Mouse (Mus musculus): Measurements from ENCODE around the gene Armc7.
"Not testable (repeated sequence)": the region's sequence is repeated elsewhere in the genome, so short reads cannot be mapped to it uniquely, and the experiment has no call there.

Gene Armc7

DNA sequence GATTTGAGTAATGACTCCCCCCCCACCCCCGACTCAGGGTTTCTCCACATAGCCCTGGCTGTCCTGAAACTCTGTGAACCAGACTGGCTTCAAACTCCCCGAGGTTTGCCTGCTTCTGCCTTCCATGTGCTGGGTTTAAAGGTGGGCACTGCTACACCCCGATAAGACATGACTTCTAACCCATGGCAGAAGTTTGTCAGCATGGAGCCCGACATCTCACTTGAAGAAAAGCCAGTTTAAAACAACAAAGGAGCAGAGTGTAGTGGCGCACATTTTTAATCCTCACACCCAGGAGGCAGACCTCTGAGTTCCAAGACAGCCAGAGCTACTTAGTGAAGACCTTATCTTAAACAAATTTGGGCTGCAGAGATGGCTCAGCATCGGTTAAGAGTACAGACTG, 16.9 kb downstream of the Armc7 start:
- DNase-seq: no peak

DNA sequence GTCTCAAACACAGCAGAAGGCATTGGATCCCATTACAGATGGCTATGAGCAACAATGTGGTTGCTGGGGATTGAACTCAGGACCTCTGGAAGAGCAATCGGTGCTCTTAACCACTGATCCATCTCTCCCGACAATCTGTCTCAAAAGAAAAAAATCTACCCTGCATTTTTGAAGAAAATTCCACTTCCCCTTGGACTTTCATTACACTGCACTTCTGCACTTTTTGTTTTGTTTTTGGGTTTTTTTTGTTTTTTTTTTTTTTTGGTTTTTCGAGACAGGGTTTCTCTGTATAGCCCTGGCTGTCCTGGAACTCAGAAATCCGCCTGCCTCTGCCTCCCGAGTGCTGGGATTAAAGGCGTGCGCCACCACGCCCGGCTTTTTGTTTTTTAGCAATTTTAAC, 21.1 kb downstream of the Armc7 start:
- not testable (repeated sequence) for DNase-seq

GRCm38 (mm10) chr11:115502636-115503035, 27.2 kb downstream of the Armc7 start:
- DNase-seq: no peak

GRCm38 (mm10) chr11:115506586-115506985, 31.1 kb downstream of the Armc7 start:
- no peak for DNase-seq

GRCm38 (mm10) chr11:115508061-115508460, 32.6 kb downstream of the Armc7 start:
- no peak for DNase-seq

DNA sequence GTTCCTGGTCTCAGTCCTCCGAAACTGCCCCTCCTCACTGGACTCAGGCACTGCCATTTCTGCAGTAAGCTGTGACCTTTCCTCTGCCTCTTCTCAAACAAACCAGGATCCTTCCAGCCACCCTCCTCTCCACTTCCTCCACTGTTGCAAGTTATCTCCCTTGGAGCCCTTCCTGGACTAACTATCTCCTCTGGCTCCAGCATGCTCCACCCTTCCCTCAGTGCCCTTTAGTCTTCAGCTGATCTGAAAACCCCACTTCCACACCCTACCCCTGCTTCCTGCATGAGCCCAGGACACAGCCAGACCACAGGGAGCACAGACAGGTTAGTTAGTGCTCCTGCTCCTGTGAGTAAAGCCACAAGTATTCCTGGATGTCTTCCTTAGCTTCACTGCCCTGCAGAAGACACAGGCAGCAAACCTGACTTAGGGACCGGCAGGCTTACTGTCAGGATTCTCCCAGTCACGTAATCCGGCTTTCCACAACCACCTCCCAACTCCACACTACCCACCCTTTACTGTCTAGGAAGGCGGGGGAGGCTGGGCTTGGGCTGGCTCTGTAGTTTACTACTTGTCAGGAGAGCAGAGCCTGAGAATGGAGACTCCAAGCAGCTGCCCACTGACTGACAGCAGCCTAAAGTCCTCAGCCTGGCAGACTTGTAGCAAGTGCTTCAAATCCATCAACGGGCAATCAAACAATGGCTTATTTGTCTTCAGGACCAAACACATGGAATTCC, 34.5 kb downstream of the Armc7 start:
- DNase-seq: no peak

GRCm38 (mm10) chr11:115510507-115510888, 35.0 kb downstream of the Armc7 start:
- DNase-seq: no peak

DNA sequence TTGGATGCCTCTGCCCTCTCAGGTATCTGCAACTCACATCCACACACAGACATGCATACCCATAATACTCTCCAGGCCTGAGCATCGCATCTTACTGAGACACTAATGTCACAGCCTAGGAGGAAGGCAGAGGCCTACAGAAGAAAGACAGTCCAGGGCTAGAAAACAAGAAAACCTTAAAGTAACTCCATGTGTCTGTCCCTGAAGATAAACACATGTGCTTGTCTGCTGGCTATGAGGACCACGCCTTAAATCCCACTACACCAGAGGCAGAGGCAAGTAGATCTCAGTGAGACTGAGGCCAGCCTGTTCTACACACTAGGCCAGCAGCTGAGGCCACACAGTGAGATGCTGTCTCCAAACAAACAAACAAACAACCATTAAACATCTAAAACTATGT, 35.7 kb downstream of the Armc7 start:
- no peak for DNase-seq

DNA sequence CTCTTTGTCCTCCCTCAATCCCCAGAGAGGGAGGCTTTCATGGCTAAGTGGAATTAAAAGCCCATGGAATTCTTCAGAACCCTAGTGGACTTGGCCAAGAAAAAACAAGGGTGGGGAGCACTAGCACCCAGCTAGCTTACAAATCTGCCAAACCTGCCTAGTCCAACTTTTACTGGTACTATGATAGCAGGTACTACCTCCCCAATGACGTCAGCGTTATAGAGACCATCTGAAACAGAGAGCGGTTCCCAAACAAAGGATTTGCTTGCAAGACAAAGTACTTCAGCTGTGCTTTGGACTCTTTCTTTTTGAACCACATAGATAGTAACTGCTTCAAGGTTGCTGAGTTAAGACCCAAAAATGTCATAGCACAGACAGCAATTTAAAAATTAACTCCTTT, 36.5 kb downstream of the Armc7 start:
- no peak for DNase-seq

DNA sequence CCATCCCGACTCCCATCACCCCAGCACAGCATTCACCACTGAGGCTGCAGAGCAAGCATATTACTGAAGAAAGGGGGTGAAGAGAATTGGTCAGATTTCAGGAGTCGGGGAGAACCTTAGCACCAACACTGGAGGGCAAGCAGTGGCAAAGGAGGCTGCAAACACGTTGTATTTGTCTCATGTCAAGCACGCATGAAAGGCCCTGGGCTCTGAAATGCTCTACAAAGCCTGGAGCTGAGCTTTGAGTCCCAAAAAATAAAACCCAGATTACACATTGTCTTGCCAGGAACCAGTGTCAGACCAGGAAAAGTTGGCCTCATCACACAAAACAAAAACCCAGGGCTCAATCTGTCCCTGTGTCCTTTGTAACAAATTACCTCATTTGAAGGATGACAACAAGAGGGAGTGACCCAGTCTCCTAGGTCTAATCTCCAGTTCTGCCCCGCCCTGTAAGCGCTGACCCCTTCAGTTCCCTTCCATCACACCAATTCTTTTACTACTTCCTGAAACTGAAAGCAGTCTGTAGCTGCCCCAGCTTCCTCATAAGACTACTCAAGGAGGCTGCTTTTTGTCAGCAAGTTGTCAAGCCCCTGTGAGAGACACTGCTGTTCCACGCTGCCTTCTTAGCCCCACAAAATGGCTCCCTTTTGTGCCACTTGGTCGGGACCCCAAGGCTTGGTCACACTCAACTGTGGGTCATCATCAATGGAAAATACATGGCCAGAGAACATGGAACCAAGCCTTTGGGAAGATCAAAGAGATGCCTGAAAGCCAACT, 37.1 kb downstream of the Armc7 start:
- DNase-seq: no peak

- DNase-seq: peak; percentile 33
Measured at GRCm38 (mm10) chr11:115513271-115514237, 38.1 kb downstream of the Armc7 start.

DNA sequence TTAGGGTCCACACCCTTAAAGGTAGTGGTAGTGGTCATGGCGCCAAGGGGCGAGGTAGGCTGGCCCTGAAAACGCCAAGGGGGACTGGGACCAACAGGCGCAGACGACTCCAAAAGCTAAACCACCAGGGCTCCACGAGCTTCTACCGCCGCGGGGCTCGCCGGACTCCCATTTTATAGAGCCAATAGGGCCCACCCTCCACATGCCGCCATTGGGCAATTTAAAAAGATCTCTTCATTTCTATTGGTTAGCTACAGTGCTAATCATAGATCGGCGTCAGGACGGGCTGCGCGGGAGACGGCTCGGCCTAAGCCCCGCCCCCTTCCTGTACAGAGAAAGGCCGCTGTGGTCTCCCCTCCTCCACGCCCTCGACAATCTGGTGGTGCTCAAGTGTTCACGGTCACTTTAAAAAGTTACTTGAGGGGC, 38.8 kb downstream of the Armc7 start, which contains the start of gene Jpt1:
TSS of gene Jpt1 (minus strand) at position 150 of the 426 bp plus-strand sequence.
- peak; percentile 97 for DNase-seq

GRCm38 (mm10) chr11:115515021-115515420, 39.6 kb downstream of the Armc7 start:
- DNase-seq: no peak

DNA sequence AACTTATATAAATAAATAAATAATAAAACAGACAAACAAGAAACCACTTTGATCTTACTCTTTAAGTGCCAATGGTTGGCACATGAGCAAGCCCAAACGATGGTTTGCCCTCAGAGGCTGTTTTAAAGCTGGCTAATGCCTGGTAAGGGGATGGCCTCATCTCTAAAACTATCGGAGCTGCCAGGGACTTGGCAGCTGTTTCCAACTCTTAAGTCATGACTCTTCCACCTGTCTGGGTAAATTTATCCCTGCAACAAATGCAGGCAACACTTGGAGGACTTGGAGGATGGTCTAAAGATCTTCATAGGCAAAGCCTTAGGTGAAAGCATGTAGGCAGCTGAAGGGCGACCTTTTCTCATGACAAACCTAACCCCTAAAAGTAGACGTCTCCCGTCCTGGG, 41.5 kb downstream of the Armc7 start:
- DNase-seq: no peak

GRCm38 (mm10) chr11:115518693-115519092, 43.2 kb downstream of the Armc7 start:
- no peak for DNase-seq

DNA sequence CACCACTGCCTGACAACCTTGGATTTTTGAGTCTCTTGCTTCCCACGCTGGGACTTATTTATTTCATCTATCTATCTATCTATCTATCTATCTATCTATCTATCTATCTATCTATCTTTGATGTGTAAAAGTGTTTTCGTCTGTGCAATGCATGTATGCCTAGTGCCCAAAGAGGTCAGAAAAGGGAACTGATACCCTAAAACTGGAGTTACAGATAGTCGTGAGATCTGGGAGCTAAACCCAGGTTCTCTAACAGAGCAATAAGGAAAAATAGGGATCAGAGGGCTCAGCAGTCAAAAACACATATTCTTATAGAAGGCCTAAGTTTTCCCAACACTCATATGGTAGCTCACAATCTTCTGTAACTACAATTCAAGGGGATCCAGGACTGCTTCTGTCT, 44.1 kb downstream of the Armc7 start:
- no peak for DNase-seq

DNA sequence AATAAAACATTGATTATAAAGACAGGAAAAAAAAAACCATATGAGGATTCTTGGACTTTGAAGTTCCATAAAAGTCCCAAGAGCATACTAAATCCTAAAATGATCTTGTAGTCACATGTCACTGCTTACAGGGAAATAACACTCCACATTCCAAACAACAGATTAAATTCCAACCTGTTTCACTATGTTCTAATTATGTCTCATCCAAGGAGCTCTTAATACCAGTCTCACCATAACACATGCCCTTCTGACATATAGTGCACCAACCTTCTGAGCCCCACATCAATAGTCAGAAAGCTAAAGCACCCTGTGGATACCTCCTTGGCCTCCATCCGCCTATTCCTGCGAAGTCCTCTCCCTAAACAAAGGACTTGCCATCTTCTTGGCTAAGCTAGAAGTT, 44.8 kb downstream of the Armc7 start:
- DNase-seq: no peak

DNA sequence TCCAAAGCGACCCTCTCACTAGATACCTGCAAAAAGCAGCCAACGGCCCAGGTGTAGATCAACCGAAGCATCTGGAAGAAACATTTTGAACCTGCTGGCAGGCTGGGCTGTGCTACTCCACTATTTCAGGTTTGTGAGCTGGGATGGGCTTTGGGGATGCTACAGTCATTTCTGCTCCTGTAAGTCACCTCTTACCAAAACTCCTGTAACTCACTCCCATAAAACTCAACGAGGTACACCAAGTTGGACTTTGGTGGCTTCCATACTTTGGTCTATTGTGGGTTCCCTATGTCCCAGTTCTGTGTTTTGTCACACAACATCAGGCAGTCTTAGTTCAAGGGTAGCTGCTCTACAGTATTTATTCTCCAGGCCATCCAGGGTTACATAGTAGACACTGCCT, 45.6 kb downstream of the Armc7 start:
- DNase-seq: no peak

- no peak for DNase-seq
Measured at GRCm38 (mm10) chr11:115522238-115522637, 46.8 kb downstream of the Armc7 start.

DNA sequence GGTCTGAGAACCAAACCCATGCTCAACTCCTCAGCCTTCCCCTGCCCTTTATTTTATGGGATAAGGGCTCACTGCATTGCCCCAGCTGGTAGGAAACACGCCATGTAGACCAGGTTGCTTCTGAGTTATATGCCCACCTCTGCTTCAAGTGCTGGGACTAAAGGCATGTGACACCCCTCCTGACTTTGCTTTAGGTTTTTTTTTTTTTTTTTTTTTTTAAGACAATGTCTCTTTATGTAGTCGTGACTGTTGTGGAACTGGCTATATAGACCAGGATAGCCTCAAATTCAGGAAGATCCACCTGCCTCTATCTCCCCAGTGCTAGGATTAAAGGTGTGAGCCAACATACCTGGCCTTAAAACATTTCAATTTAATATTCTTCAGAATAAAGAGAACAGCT, 47.2 kb downstream of the Armc7 start:
- no peak for DNase-seq

- not testable (repeated sequence) for DNase-seq
Measured at GRCm38 (mm10) chr11:115526446-115526845, 51.0 kb downstream of the Armc7 start.

- DNase-seq: no peak
Measured at GRCm38 (mm10) chr11:115534759-115535371, 59.4 kb downstream of the Armc7 start.

Data from kidney, adult 11 months (tissue).